Mouse (Mus musculus) MEL (cell line): ENCODE measurements around the gene Dusp19. TPM values are rescaled to one million over a fixed set of nuclear protein-coding genes. Genes with fewer than 3 reads are reported as not detected.

ENCODE experiments used
- DNase-seq: peaks from one replicate; pipeline ENCODE4 v3.0.0; 2011; ENCODE audit warnings: low read depth, low spot score
- H3K27ac ChIP-seq: 2 replicates; pipeline ENCODE4 v1.5.1; 2012; ENCODE audit warnings: low read depth, mild to moderate bottlenecking, control low read depth, low read length, moderate library complexity; ENCODE audit not compliant: control insufficient read depth
- H3K27me3 ChIP-seq, 2 experiments: fragments of 150-350 bp in 1 of 2; sonication (generic) in 1 of 2; 2 replicates each; pipeline ENCODE4 v1.6.1; 2012; ENCODE audit warnings: low read length in 2 of 2, mild to moderate bottlenecking in 2 of 2, improper control_type of control experiment in 1 of 2, moderate library complexity in 1 of 2; ENCODE audit not compliant: insufficient read depth in 2 of 2, control insufficient read depth in 1 of 2
- H3K36me3 ChIP-seq, 2 experiments: 2 replicates each; pipeline ENCODE4 v1.6.1; 2012 to 2014; ENCODE audit warnings: low read length in 2 of 2, improper control_type of control experiment in 1 of 2, inconsistent platforms in 1 of 2, mild to moderate bottlenecking in 1 of 2; ENCODE audit not compliant: insufficient read depth in 2 of 2, control insufficient read depth in 1 of 2
- H3K4me1 ChIP-seq, 2 experiments: fragments of 150-350 bp in 1 of 2; sonication (generic) in 1 of 2; 2 replicates each; pipeline ENCODE4 v1.6.1; 2012; ENCODE audit warnings: low read length in 2 of 2, improper control_type of control experiment in 1 of 2, mild to moderate bottlenecking in 1 of 2; ENCODE audit not compliant: insufficient read depth in 2 of 2, control insufficient read depth in 1 of 2
- H3K4me3 ChIP-seq, 2 experiments: fragments of 150-350 bp in 1 of 2; sonication (generic) in 1 of 2; 2 replicates each; pipeline ENCODE4 v1.5.1; 2012; ENCODE audit warnings: low read depth in 2 of 2, low read length in 2 of 2, mild to moderate bottlenecking in 2 of 2, moderate library complexity in 2 of 2, control low read depth in 1 of 2, improper control_type of control experiment in 1 of 2; ENCODE audit not compliant: control insufficient read depth in 1 of 2, insufficient read depth in 1 of 2
- H3K79me2 ChIP-seq: 2 replicates; pipeline ENCODE4 v1.6.1; 2012; ENCODE audit warnings: mild to moderate bottlenecking, low read length, moderate library complexity; ENCODE audit not compliant: control insufficient read depth, poor library complexity, insufficient read depth
- H3K9ac ChIP-seq: 2 replicates; pipeline ENCODE4 v1.6.1; 2012; ENCODE audit warnings: low read depth, mild to moderate bottlenecking, control low read depth, low read length, moderate library complexity; ENCODE audit not compliant: control insufficient read depth, poor library complexity, severe bottlenecking
- H3K9me3 ChIP-seq: fragments of 150-350 bp; sonication (generic); replicated peaks from 2 replicates; pipeline ENCODE4 v1.6.1; 2012; ENCODE audit warnings: mild to moderate bottlenecking, low read length, improper control_type of control experiment, moderate library complexity; ENCODE audit not compliant: insufficient read depth
- CHD1 ChIP-seq: IDR thresholded peaks from 2 replicates; pipeline ENCODE4 v1.6.1; 2012; ENCODE audit warnings: low read depth, mild to moderate bottlenecking, inconsistent platforms, low read length, improper control_type of control experiment
- CHD2 ChIP-seq: IDR thresholded peaks from 2 replicates; pipeline ENCODE4 v1.6.1; 2011; ENCODE audit warnings: low read length, improper control_type of control experiment
- CTCF ChIP-seq, 3 experiments: IDR thresholded peaks in 2 of 3; conservative IDR thresholded peaks in 1 of 3; 2 replicates each; pipeline ENCODE4 v1.5.1; 2011 to 2012; ENCODE audit warnings: low read length in 3 of 3, low read depth in 2 of 3, mild to moderate bottlenecking in 2 of 3, improper control_type of control experiment in 1 of 3, inconsistent platforms in 1 of 3, mixed read lengths in 1 of 3, moderate library complexity in 1 of 3; ENCODE audit not compliant: control insufficient read depth in 1 of 3, insufficient read depth in 1 of 3, poor library complexity in 1 of 3, severe bottlenecking in 1 of 3
- E2F4 ChIP-seq: IDR thresholded peaks from 2 replicates; pipeline ENCODE4 v1.6.1; 2011; ENCODE audit warnings: low read depth, low read length, improper control_type of control experiment, borderline replicate concordance
- ELF1 ChIP-seq: IDR thresholded peaks from 2 replicates; pipeline ENCODE4 v1.6.1; 2014; ENCODE audit warnings: low read depth, mild to moderate bottlenecking, inconsistent platforms, low read length, improper control_type of control experiment, moderate library complexity
- ETS1 ChIP-seq: IDR thresholded peaks from 2 replicates; pipeline ENCODE4 v1.6.1; 2012; ENCODE audit warnings: low read depth, mild to moderate bottlenecking, inconsistent platforms, low read length, improper control_type of control experiment, moderate library complexity
- GABPA ChIP-seq: IDR thresholded peaks from 2 replicates; pipeline ENCODE4 v1.6.1; 2012; ENCODE audit warnings: low read depth, mild to moderate bottlenecking, inconsistent platforms, low read length, improper control_type of control experiment, moderate library complexity
- GATA1 ChIP-seq: IDR thresholded peaks from 2 replicates; pipeline ENCODE4 v1.6.1; 2011; ENCODE audit warnings: low read depth, low read length, improper control_type of control experiment
- HCFC1 ChIP-seq: IDR thresholded peaks from 2 replicates; pipeline ENCODE4 v1.6.1; 2012; ENCODE audit warnings: low read depth, mild to moderate bottlenecking, inconsistent platforms, low read length, improper control_type of control experiment, moderate library complexity
- KAT2A ChIP-seq: conservative IDR thresholded peaks from 2 replicates; pipeline ENCODE4 v1.6.1; 2012; ENCODE audit warnings: low read depth, low read length, improper control_type of control experiment, inconsistent platforms
- MAX ChIP-seq: IDR thresholded peaks from 2 replicates; pipeline ENCODE4 v1.6.1; 2011; ENCODE audit warnings: low read length, improper control_type of control experiment
- MEF2A ChIP-seq: IDR thresholded peaks from 2 replicates; pipeline ENCODE4 v1.6.1; 2014; ENCODE audit warnings: low read depth, mild to moderate bottlenecking, inconsistent platforms, low read length, improper control_type of control experiment; ENCODE audit not compliant: poor library complexity, insufficient replicate concordance, severe bottlenecking; ENCODE audit errors: extremely low read depth
- MXI1 ChIP-seq: IDR thresholded peaks from 2 replicates; pipeline ENCODE4 v1.6.1; 2011; ENCODE audit warnings: mild to moderate bottlenecking, low read depth, low read length, improper control_type of control experiment
- MYC ChIP-seq: IDR thresholded peaks from 2 replicates; pipeline ENCODE4 v1.6.1; 2011; ENCODE audit warnings: low read depth, mild to moderate bottlenecking, low read length, improper control_type of control experiment, moderate library complexity
- NELFE ChIP-seq: IDR thresholded peaks from 2 replicates; pipeline ENCODE4 v1.6.1; 2011; ENCODE audit warnings: low read depth, low read length, improper control_type of control experiment
- NRF1 ChIP-seq: IDR thresholded peaks from 2 replicates; pipeline ENCODE4 v1.6.1; 2014; ENCODE audit warnings: low read depth, mild to moderate bottlenecking, inconsistent platforms, low read length, improper control_type of control experiment, moderate library complexity; ENCODE audit not compliant: poor library complexity, insufficient read depth, severe bottlenecking
- POLR2A ChIP-seq, 2 experiments: IDR thresholded peaks; 2 replicates each; pipeline ENCODE4 v1.6.1; 2011 to 2012; ENCODE audit warnings: low read length in 2 of 2, mild to moderate bottlenecking in 2 of 2, control low read depth in 1 of 2, improper control_type of control experiment in 1 of 2, low read depth in 1 of 2, moderate library complexity in 1 of 2; ENCODE audit not compliant: control insufficient read depth in 1 of 2, insufficient read depth in 1 of 2, poor library complexity in 1 of 2
- POLR2AphosphoS2 ChIP-seq: IDR thresholded peaks from 2 replicates; pipeline ENCODE4 v1.6.1; 2011; ENCODE audit warnings: low read length, improper control_type of control experiment
- POLR2AphosphoS5 ChIP-seq: IDR thresholded peaks from 2 replicates; pipeline ENCODE4 v1.6.1; 2012; ENCODE audit warnings: low read depth, borderline replicate concordance, mild to moderate bottlenecking, inconsistent platforms, low read length, moderate library complexity, mixed read lengths
- RCOR1 ChIP-seq: IDR thresholded peaks from 2 replicates; pipeline ENCODE4 v1.6.1; 2012; ENCODE audit warnings: low read depth, mild to moderate bottlenecking, inconsistent platforms, low read length, improper control_type of control experiment
- SIN3A ChIP-seq: IDR thresholded peaks from 2 replicates; pipeline ENCODE4 v1.6.1; 2012; ENCODE audit warnings: low read length, improper control_type of control experiment, inconsistent platforms
- TBP ChIP-seq: IDR thresholded peaks from 2 replicates; pipeline ENCODE4 v1.8.0; 2011; ENCODE audit warnings: low read depth, low read length, improper control_type of control experiment
- TCF12 ChIP-seq: IDR thresholded peaks from 2 replicates; pipeline ENCODE4 v1.6.1; 2014; ENCODE audit warnings: low read depth, mild to moderate bottlenecking, inconsistent platforms, low read length, improper control_type of control experiment, moderate library complexity
- UBTF ChIP-seq: IDR thresholded peaks from 2 replicates; pipeline ENCODE4 v1.6.1; 2012; ENCODE audit warnings: low read depth, mild to moderate bottlenecking, inconsistent platforms, low read length, improper control_type of control experiment, moderate library complexity, borderline replicate concordance; ENCODE audit not compliant: insufficient read depth
- USF1 ChIP-seq: IDR thresholded peaks from 2 replicates; pipeline ENCODE4 v1.6.1; 2014; ENCODE audit warnings: low read depth, mild to moderate bottlenecking, inconsistent platforms, low read length, improper control_type of control experiment, moderate library complexity
- USF2 ChIP-seq, 2 experiments: IDR thresholded peaks; 2 replicates each; pipeline ENCODE4 v1.6.1; 2011 to 2012; ENCODE audit warnings: improper control_type of control experiment in 2 of 2, low read length in 2 of 2, borderline replicate concordance in 1 of 2, inconsistent platforms in 1 of 2, low read depth in 1 of 2, mild to moderate bottlenecking in 1 of 2; ENCODE audit not compliant: insufficient read depth in 1 of 2
- ZKSCAN1 ChIP-seq: IDR thresholded peaks from 2 replicates; pipeline ENCODE4 v1.6.1; 2012; ENCODE audit warnings: low read depth, mild to moderate bottlenecking, inconsistent platforms, low read length, improper control_type of control experiment, moderate library complexity
- ZNF384 ChIP-seq: IDR thresholded peaks from 2 replicates; pipeline ENCODE4 v1.6.1; 2012; ENCODE audit warnings: low read depth, mild to moderate bottlenecking, inconsistent platforms, low read length, improper control_type of control experiment
- polyA plus RNA-seq, 2 experiments: library from polyadenylated mRNA; stranded (reverse) in 1 of 2; unstranded in 1 of 2; fragments of >175 nt in 1 of 2; fragments of >200 nt in 1 of 2; gene quantifications; 2 replicates each; pipeline versions ENCODE4 v1.2.1 to v1.2.4; 2012; ENCODE audit warnings: low replicate concordance in 2 of 2, low read depth in 1 of 2; ENCODE audit not compliant: insufficient read length in 2 of 2, insufficient read depth in 1 of 2, missing spikeins in 1 of 2
- total RNA-seq: library from RNA; depleted of rRNA; stranded (reverse); fragments of 300-350 nt; gene quantifications from 2 replicates; pipeline ENCODE4 v1.2.3, GENCODE M21; 2012

The Dusp19 gene
- total and polyA plus RNA-seq, 3 experiments = 14.9 to 16.1 TPM; not detected in 1

- no peaks in the 10 kb centered on the region for H3K9me3 ChIP-seq
- H3K36me3 ChIP-seq = no peaks in the 10 kb centered on the region; a peak in 1 of 4 replicates
- no peaks in the 10 kb centered on the region for H3K79me2 ChIP-seq
- no peaks in the 10 kb centered on the region for H3K4me1 ChIP-seq
- H3K27ac ChIP-seq = no peak overlapping the region
- TF ChIP-seq GABPA (no peak), CTCF (IDR thresholded peaks at IDR 0.05 in 2 of 3, conservative IDR thresholded peaks at IDR 0.05 in 1 of 3; ENCODE audit: control insufficient read depth in 1 of 3, insufficient read depth in 1 of 3, low read depth in 2 of 3, low read length in 3 of 3, poor library complexity in 1 of 3, severe bottlenecking in 1 of 3) (peak; percentile 15 to 35 (median 16); a peak in 2 of 6 replicates)
- no peak overlapping the region for H3K9ac ChIP-seq
- no peaks in the 10 kb centered on the region for H3K27me3 ChIP-seq
- DNase-seq = no peak
- no peak overlapping the region for H3K4me3 ChIP-seq
Measured at GRCm38 (mm10) chr2:80632336-80633026, 15.6 kb downstream of the Dusp19 start.

DNA sequence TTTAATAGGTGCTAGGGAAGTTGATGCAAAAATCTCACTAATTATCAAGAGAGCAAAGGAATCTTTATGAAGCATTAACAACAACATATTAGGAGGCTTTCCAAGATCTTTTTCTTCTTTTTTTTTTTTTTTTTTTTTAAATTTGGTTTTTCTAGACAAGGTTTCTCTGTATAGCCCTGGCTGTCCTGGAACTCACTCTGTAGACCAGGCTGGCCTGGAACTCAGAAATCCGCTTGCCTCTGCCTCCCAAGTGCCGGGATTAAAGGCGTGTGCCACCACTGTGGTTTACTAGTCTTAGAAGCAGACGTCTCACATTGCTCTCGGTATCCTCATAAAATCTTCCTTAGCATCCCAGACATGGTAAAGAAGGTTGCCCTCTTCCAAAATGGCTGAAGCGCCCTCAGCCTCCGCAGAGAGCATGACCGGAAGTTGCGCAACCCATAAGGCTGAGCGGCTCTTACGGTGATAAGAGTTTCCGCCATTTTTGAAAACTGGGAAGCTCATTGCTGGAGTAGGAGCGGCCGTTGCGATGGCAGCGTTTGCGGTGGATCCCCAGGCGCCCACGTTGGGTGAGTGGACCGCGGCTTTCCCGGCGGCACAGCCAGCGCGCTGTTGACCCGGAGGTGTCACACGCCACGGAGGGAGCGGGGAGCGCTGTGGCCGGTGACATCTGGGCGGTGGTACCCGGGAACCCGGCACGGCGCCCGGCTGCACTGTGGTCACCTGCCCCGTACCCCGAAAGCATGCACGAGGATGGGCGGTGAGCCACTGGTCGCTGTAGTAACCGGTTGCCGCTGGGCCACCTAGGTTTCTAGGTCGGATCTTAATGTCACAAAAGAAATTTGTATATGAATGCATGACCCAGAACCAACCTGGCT lies 21.8 kb downstream of the Dusp19 start:
- H3K27me3 ChIP-seq = no peaks in the 10 kb centered on the region
- H3K9me3 ChIP-seq = no peaks in the 10 kb centered on the region
- peaks cover 29% of the 10 kb centered on the region for H3K79me2 ChIP-seq
- peak overlapping the region; percentile 75 for H3K27ac ChIP-seq
- peak overlapping the region; percentile 92 for H3K9ac ChIP-seq
- peak overlapping the region; percentile 87 to 91 for H3K4me3 ChIP-seq
- H3K36me3 ChIP-seq = peaks cover 15 to 19% of the 10 kb centered on the region in 2 experiments
- DNase-seq = peak; percentile 95
- no peak for TF ChIP-seq ZNF384
- peak; percentile 47 to 77; a peak in 2 of 4 replicates for TF ChIP-seq POLR2A (IDR thresholded peaks at IDR 0.05; ENCODE audit: control insufficient read depth in 1 of 2, insufficient read depth in 1 of 2, low read depth in 1 of 2, low read length in 2 of 2, poor library complexity in 1 of 2)
- TF ChIP-seq USF1 = 0 out of 2 replicates have a peak, but pooled peaks have one; percentile 33
- TF ChIP-seq TBP = peak; percentile 57; the same call in 1 of the 2 replicates
- no peak for TF ChIP-seq POLR2AphosphoS5
- peak; percentile 86 for TF ChIP-seq KAT2A
- peak; percentile 93 for TF ChIP-seq HCFC1
- TF ChIP-seq ZKSCAN1 = no peak
- 0 out of 2 replicates have a peak, but pooled peaks have one; percentile 13 for TF ChIP-seq ETS1
- TF ChIP-seq NELFE = peak; percentile 84
- TF ChIP-seq MYC = peak; percentile 50; the same call in 1 of the 2 replicates
- TF ChIP-seq POLR2AphosphoS2 = peak; percentile 78; the same call in 1 of the 2 replicates
- no peak for TF ChIP-seq CHD2
- peak; percentile 81 for TF ChIP-seq NRF1
- no peak for TF ChIP-seq USF2 (IDR thresholded peaks at IDR 0.05; ENCODE audit: borderline replicate concordance in 1 of 2, insufficient read depth in 1 of 2, low read depth in 1 of 2, low read length in 2 of 2)
- no peak for TF ChIP-seq UBTF
- no peak for TF ChIP-seq RCOR1
- TF ChIP-seq CHD1 = no peak
- TF ChIP-seq SIN3A = peak; percentile 92
- TF ChIP-seq E2F4 = no peak
- TF ChIP-seq GATA1 = peak; percentile 76
- no peak for TF ChIP-seq MEF2A
- TF ChIP-seq ELF1 = peak; percentile 83
- peak; percentile 82 for TF ChIP-seq MXI1
- TF ChIP-seq TCF12 = peak; percentile 67; the same call in 1 of the 2 replicates
- TF ChIP-seq MAX = peak; percentile 46
- H3K4me1 ChIP-seq = peaks cover 5 to 10% of the 10 kb centered on the region in 2 experiments; a peak in 3 of 4 replicates
